Mouse (Mus musculus): Measurements from ENCODE around the gene Cstf3. TPM values are rescaled to one million over a fixed set of nuclear protein-coding genes. Genes with fewer than 3 reads are reported as not detected.

Cstf3 gene
- total RNA-seq, 2 experiments from 2014 or later = 7.3 to 9.5 TPM

DNA sequence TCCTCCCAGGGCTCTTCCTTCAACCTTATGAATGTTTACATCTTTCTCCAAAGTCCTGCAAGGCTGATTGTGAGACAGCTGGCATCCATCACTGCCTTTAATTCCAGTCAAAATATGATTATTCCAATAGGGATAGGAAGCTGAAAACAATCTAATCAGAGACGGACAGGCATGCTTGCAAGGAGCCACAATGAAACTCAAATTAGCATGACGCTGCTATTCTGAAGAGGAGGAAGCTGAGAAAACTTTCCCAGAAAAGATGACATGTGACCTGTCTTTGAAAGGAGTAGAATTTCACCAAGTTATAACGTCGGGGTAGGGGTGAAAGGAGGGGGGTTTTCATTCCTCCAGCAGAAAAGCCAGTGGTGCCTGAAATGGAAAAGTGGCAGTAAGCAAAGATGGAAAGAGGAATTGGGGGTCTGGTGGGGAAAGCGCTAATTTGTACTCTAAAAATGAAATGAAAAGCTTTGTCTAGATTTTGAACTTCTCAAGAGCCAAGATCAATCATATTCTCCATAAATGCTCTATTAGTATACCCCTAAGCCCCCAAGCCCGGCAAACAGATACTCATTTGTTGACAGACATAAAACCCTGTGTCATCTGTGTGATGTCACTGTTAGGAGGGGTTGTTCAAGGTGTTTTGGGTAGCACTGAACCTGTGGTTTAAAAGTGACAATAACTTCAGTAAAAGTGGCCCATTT lies 120.5 kb downstream of the Cstf3 start:
- DNase-seq (ENCODE audit: low spot score) = no peak

GRCm38 (mm10) chr2:104711585-104712485 lies 121.5 kb downstream of the Cstf3 start, which contains the start of gene Tcp11l1:
Gene Tcp11l1 (minus strand): TSS chr2:104712169.
- DNase-seq (ENCODE audit: low spot score) = peak; percentile 55

- DNase-seq (ENCODE audit: low spot score) = no peak
Measured at GRCm38 (mm10) chr2:104712486-104712809, 122.1 kb downstream of the Cstf3 start.

DNA sequence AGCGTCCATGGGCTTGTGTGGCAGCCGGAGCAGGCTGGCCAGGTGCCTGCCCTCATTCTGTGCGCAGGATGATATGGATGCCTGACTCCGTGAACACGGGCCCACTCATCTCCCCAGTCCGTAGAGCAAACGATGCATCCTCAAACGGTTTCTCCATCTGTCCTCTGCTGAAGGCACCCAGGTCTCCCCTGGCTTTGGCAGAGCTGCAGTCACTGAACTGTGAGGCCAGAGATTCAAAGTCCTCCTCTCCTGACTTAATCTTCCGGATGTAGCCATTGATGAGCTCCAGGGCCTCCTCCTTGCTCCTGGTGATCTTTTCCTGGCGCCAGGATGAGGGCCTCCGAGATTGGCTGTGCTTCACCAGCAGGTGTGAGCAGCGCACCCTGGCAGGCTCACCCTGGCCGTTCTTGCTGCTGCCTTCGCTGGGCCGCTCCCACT lies 124.0 kb downstream of the Cstf3 start:
- peak; percentile 20 for DNase-seq (ENCODE audit: low spot score)

Other genes with a start within 250 kb of the Cstf3 start
- gene D430041D05Rik, start 179.5 kb upstream of the Cstf3 start, total RNA-seq (2021) = 1 to 10 TPM; 1.7 to 2.6 TPM
- gene Hipk3, start 96.1 kb upstream of the Cstf3 start, total RNA-seq (2021) = 100 to 1,000 TPM; 241 to 253 TPM
- gene Tcp11l1, start 121.6 kb downstream of the Cstf3 start, total RNA-seq (2021) = 10 to 100 TPM in 1 of 2 experiments, 1 to 10 TPM in 1; 7.1 to 10.8 TPM
- gene Pin1rt1, start 125.9 kb downstream of the Cstf3 start, total RNA-seq (2021) = not detected
- 1 to 10 TPM; 1.6 to 2.0 TPM for gene Depdc7, start 152.4 kb downstream of the Cstf3 start, total RNA-seq (2021)
- 10 to 100 TPM; 61.7 TPM for gene Qser1, start 226.2 kb downstream of the Cstf3 start, total RNA-seq (2021)